Mouse (Mus musculus) forebrain, embryonic 15.5 days (tissue): ENCODE results near the gene Syde1. TPM values are rescaled to one million over a fixed set of nuclear protein-coding genes. Genes with fewer than 3 reads are reported as not detected.
A peak's percentile ranks its signal among the peaks of the same experiment; 100 is the strongest.
"Not testable (repeated sequence)": the region's sequence is repeated elsewhere in the genome, so short reads cannot be mapped to it uniquely, and the experiment has no call there.

ENCODE experiments used
- ATAC-seq: fragments of 200-750 bp; cut with Nextera tagmentation; replicated peaks from 2 replicates; pipeline ENCODE4 v1.8.0; 2017; ENCODE audit warnings: mild to moderate bottlenecking, moderate TSS enrichment, moderate library complexity
- H3K27ac ChIP-seq: fragments of 300-500 bp; sonication (generic); replicated peaks from 2 replicates; pipeline ENCODE4 v1.5.1; 2015; ENCODE audit warnings: mild to moderate bottlenecking, inconsistent platforms
- H3K27me3 ChIP-seq: fragments of 300-500 bp; sonication (generic); 2 replicates; pipeline ENCODE4 v1.6.1; 2015; ENCODE audit warnings: inconsistent platforms
- H3K36me3 ChIP-seq: fragments of 300-500 bp; sonication (generic); 2 replicates; pipeline ENCODE4 v1.6.1; 2015; ENCODE audit warnings: mild to moderate bottlenecking, inconsistent platforms
- H3K4me1 ChIP-seq: fragments of 300-500 bp; sonication (generic); 2 replicates; pipeline ENCODE4 v1.6.1; 2015; ENCODE audit warnings: inconsistent platforms
- H3K4me2 ChIP-seq: fragments of 300-500 bp; sonication (generic); replicated peaks from 2 replicates; pipeline ENCODE4 v1.6.1; 2015; ENCODE audit warnings: mild to moderate bottlenecking, inconsistent platforms
- H3K4me3 ChIP-seq: fragments of 300-500 bp; sonication (generic); 2 replicates; pipeline ENCODE4 v1.5.1; 2015; ENCODE audit warnings: mild to moderate bottlenecking, inconsistent platforms
- H3K9ac ChIP-seq: fragments of 300-500 bp; sonication (generic); replicated peaks from 2 replicates; pipeline ENCODE4 v1.6.1; 2015; ENCODE audit warnings: mild to moderate bottlenecking, inconsistent platforms
- H3K9me3 ChIP-seq: fragments of 300-500 bp; sonication (generic); 2 replicates; pipeline ENCODE4 v1.6.1; 2016; ENCODE audit warnings: inconsistent platforms
- WGBS: fragments of 180-500 bp; shearing (Covaris S2); methylation state at CpG from one replicate; pipeline ENCODE4 v1.1.7; 2015; ENCODE audit warnings: mixed read lengths; 5-methylcytosine and 5-hydroxymethylcytosine counted together
- polyA plus RNA-seq: library from polyadenylated mRNA; unstranded; fragments of >200 nt; fragmentation: Nextera tagmentation; extraction: Ambion mirVana; gene quantifications from 2 replicates; pipeline ENCODE4 v1.2.1, GENCODE M21; 2015

Syde1 gene
- polyA plus RNA-seq, result 3.6 TPM in 2 replicates

GRCm38 (mm10) chr10:78591406-78592328, at the start of gene Syde1:
TSS of gene Syde1 (minus strand) at chr10:78591964.
- Histone ChIP-seq H3K27ac (no peak within 1 kb of the TSS), H3K27me3 (no peaks in the 10 kb centered on the region), H3K4me3 (peak within 1 kb of the TSS; percentile 44), H3K36me3 (no peaks in the 10 kb centered on the region), H3K4me2 (peak within 1 kb of the TSS; percentile 80), H3K4me1 (peaks cover 14% of the 10 kb centered on the region), H3K9ac (peak within 1 kb of the TSS; percentile 53), H3K9me3 (no peaks in the 10 kb centered on the region)
- ATAC-seq, result peak; percentile 68
- 6% methylated on average over 30 of the region's 54 CpGs for WGBS

DNA sequence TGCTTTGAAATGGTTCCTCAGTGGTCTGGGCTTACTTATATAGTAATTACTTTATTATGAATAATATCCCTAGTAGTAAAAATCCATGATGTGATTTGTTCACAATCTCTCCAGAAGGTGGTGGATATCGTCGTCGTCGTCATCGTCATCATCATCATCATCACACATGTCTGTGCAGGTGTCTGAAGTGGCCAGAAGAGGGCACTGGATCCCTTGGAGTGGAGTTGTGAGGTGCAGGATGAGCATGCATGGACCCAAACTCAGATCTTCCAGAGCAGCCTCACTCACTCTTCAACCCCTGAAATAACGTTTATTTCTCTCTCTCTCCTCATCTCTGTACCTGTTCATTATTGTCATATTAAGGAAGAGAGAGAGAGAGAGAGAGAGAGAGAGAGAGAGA, 40.5 kb upstream of the Syde1 start:
- no peak overlapping the region for H3K4me3 ChIP-seq
- H3K4me1 ChIP-seq, result peaks cover 5% of the 10 kb centered on the region; the same call in 1 of the 2 replicates
- H3K27ac ChIP-seq, result no peak overlapping the region
- H3K27me3 ChIP-seq, result no peaks in the 10 kb centered on the region
- H3K9ac ChIP-seq, result no peak overlapping the region
- ATAC-seq, result peak; percentile 64; the same call in 1 of the 2 replicates
- H3K9me3 ChIP-seq, result no peaks in the 10 kb centered on the region
- peak overlapping the region; percentile 14; the same call in 1 of the 2 replicates for H3K4me2 ChIP-seq
- H3K36me3 ChIP-seq, result no peaks in the 10 kb centered on the region
- WGBS, result 11% methylated on average over 6 of the region's 6 CpGs

- no peak overlapping the region for H3K27ac ChIP-seq
- no peaks in the 10 kb centered on the region for H3K9me3 ChIP-seq
- H3K4me3 ChIP-seq, result no peak overlapping the region
- no peak overlapping the region for H3K4me2 ChIP-seq
- H3K27me3 ChIP-seq, result no peaks in the 10 kb centered on the region
- WGBS, result 63% methylated on average over 4 of the region's 4 CpGs
- H3K9ac ChIP-seq, result no peak overlapping the region
- H3K36me3 ChIP-seq, result no peaks in the 10 kb centered on the region
- peaks cover 5% of the 10 kb centered on the region; the same call in 1 of the 2 replicates for H3K4me1 ChIP-seq
- ATAC-seq, result peak; percentile 51; the same call in 1 of the 2 replicates
Measured at GRCm38 (mm10) chr10:78630194-78630593, 38.4 kb upstream of the Syde1 start.

DNA sequence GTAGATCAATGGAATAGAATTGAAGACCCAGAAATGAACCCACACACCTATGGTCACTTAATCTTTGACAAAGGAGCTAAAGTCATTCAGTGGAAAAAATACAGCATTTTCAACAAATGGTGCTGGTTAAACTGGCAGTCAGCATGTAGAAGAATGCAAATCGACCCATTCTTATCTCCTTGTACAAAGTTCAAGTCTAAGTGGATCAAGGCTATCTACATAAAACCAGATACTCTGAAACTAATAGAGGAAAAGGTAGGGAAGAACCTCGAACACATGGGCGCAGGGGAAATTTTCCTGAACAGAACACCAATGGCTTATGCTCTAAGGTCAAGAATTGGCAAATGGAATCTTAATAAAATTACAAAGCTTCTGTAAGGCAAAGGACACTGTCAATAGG, 31.4 kb upstream of the Syde1 start:
- not testable (repeated sequence) for H3K4me2 ChIP-seq, H3K4me3 ChIP-seq, H3K9me3 ChIP-seq, ATAC-seq, H3K9ac ChIP-seq, H3K4me1 ChIP-seq, H3K27me3 ChIP-seq, H3K27ac ChIP-seq, H3K36me3 ChIP-seq
- 85% methylated on average over 3 of the region's 3 CpGs for WGBS

- H3K27me3 ChIP-seq, result no peaks in the 10 kb centered on the region
- no peak within 1 kb of the TSS for H3K4me2 ChIP-seq
- no peak for ATAC-seq
- 100% methylated on average over 1 of the region's 1 CpGs for WGBS
- no peaks in the 10 kb centered on the region for H3K36me3 ChIP-seq
- H3K9ac ChIP-seq, result no peak within 1 kb of the TSS
- H3K9me3 ChIP-seq, result no peaks in the 10 kb centered on the region
- H3K4me1 ChIP-seq, result no peaks in the 10 kb centered on the region
- H3K27ac ChIP-seq, result no peak within 1 kb of the TSS
- no peak within 1 kb of the TSS for H3K4me3 ChIP-seq
Measured at GRCm38 (mm10) chr10:78617974-78618373, 26.2 kb upstream of the Syde1 start, which contains the start of gene Olfr1357. TSS of gene Olfr1357 (minus strand) at chr10:78618074.

DNA sequence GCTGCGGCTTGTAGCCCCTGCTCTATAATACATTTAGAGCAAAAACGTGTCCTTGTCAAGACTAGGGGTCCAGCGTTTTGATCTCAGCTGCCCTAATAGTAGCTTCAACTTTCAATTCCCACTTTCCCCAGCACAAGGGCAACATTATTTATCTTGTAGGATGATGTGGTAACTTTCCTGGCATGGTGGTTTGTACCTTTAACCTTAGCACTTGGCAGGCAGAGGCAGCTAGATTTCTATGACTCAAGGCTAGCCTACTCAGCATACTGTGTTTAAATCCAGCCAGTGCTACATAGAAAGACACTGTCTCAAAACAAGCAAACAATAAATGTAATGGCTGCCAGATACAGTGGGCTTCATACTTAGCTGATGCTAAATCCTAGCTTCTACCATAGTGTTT, 15.8 kb upstream of the Syde1 start:
- H3K4me2 ChIP-seq, result no peak overlapping the region
- ATAC-seq, result no peak
- no peak overlapping the region for H3K4me3 ChIP-seq
- H3K27ac ChIP-seq, result no peak overlapping the region
- H3K4me1 ChIP-seq, result no peaks in the 10 kb centered on the region
- no peak overlapping the region for H3K9ac ChIP-seq
- H3K36me3 ChIP-seq, result no peaks in the 10 kb centered on the region
- no peaks in the 10 kb centered on the region for H3K9me3 ChIP-seq
- no peaks in the 10 kb centered on the region for H3K27me3 ChIP-seq
- 75% methylated on average over 3 of the region's 3 CpGs for WGBS

GRCm38 (mm10) chr10:78605080-78605479, 13.3 kb upstream of the Syde1 start:
- ATAC-seq, result no peak
- H3K27me3 ChIP-seq, result no peaks in the 10 kb centered on the region
- H3K9ac ChIP-seq, result no peak overlapping the region
- H3K27ac ChIP-seq, result no peak overlapping the region
- 48% methylated on average over 3 of the region's 3 CpGs for WGBS
- H3K4me3 ChIP-seq, result no peak overlapping the region
- no peaks in the 10 kb centered on the region for H3K9me3 ChIP-seq
- H3K4me2 ChIP-seq, result no peak overlapping the region
- no peaks in the 10 kb centered on the region for H3K4me1 ChIP-seq
- H3K36me3 ChIP-seq, result no peaks in the 10 kb centered on the region

GRCm38 (mm10) chr10:78599865-78600264, 8.1 kb upstream of the Syde1 start:
- Histone ChIP-seq H3K9me3 (no peaks in the 10 kb centered on the region), H3K4me2 (no peak overlapping the region), H3K4me1 (no peaks in the 10 kb centered on the region), H3K9ac (no peak overlapping the region), H3K4me3 (no peak overlapping the region), H3K27me3 (no peaks in the 10 kb centered on the region), H3K27ac (no peak overlapping the region), H3K36me3 (no peaks in the 10 kb centered on the region)
- ATAC-seq, result no peak
- WGBS, result 85% methylated on average over 5 of the region's 5 CpGs

DNA sequence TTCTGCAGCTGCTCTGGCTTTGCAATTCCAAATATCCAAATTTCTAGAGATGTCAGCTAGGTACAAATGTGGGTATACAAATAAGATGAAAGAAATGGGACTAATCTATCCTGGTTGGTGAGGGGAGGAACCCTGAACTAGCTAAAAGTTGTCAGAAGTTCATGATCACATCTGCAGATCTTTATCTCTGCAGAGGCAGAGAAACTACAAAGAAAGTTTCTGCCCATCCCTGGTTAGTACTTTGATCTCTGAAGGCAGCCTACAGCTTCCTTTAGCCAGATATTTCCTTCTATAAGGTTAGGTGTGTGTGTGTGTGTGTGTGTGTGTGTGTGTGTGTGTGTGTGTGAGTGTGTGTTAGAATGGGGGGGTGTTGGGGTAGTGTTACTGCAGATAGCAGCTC, 2.8 kb upstream of the Syde1 start:
- H3K27ac ChIP-seq, result no peak overlapping the region
- peaks cover 14% of the 10 kb centered on the region for H3K4me1 ChIP-seq
- no peaks in the 10 kb centered on the region for H3K36me3 ChIP-seq
- H3K9me3 ChIP-seq, result no peaks in the 10 kb centered on the region
- no peak overlapping the region for H3K9ac ChIP-seq
- H3K4me2 ChIP-seq, result no peak overlapping the region
- no peaks in the 10 kb centered on the region for H3K27me3 ChIP-seq
- H3K4me3 ChIP-seq, result no peak overlapping the region
- ATAC-seq, result no peak

DNA sequence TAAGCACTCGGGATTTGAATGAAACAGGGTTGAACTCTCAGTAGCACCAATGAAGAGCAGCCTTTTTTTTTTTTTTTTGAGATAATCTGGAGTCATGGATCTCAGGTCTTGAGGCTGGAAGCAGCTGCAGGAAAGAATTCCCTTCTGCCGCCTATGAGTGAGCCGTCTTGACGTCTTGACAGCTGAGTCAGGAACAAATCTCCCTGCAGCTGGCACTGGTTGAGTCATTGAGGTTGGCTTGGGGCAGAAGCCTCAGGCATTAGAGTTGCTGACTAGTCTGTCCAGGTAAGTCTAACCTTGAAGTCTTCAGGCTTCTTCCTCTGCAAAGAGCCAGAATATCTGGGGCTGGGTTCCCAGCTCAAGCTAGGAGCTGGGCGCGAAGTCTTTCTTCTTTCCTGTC, 2.4 kb upstream of the Syde1 start:
- Histone ChIP-seq H3K4me2 (no peak overlapping the region), H3K9ac (no peak overlapping the region), H3K9me3 (no peaks in the 10 kb centered on the region), H3K36me3 (no peaks in the 10 kb centered on the region), H3K27me3 (no peaks in the 10 kb centered on the region), H3K4me1 (peaks cover 14% of the 10 kb centered on the region), H3K4me3 (no peak overlapping the region), H3K27ac (no peak overlapping the region)
- ATAC-seq, result no peak
- WGBS, result 84% methylated on average over 6 of the region's 6 CpGs

DNA sequence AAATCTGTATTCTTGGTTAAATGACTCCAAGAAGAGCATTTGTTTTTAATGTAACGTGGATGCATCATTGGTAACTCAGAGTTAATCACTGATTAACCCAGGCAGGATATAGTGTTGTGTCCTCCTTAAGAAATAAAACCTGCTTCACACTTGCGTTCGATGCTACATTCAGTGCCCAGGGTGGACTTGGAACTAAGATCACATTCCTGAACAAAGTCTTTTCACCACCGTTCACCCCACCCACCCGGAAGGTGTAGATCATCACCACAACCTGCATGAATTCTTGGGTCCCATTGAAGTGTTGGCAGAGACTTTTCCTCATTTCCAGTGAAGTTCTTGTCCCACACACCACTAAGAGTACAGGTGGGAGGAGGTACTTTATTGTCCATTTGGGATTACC, 2.0 kb upstream of the Syde1 start:
- Histone ChIP-seq H3K4me1 (peaks cover 14% of the 10 kb centered on the region), H3K9ac (no peak overlapping the region), H3K36me3 (no peaks in the 10 kb centered on the region), H3K27ac (no peak overlapping the region), H3K4me2 (no peak overlapping the region), H3K4me3 (no peak overlapping the region), H3K9me3 (no peaks in the 10 kb centered on the region), H3K27me3 (no peaks in the 10 kb centered on the region)
- 93% methylated on average over 5 of the region's 5 CpGs for WGBS
- ATAC-seq, result no peak

DNA sequence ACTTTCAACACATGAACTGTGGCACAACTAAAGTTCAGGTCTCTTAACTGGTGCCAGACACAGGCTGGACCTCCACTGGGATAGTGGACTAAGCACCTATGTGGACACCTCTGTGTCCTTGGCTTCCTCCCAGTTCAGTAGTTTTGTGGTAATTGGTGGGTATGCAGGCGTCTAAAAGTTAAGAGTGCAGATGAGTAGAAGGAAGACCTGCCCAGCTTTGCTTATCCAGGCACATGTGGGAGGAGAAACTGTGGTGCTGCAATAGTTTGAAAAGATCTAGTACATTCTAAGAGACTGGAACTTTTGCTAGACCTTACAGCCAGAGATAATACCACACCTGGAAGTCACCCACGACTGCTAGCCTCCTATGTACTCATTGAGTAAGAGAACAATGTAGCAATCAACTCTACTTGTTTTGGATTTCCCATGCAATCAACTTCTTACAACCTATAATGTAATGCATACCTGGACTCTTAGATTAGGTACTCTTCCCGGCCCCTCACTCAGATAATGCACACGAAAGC, 1.2 kb upstream of the Syde1 start:
- Histone ChIP-seq H3K4me3 (no peak overlapping the region), H3K36me3 (no peaks in the 10 kb centered on the region), H3K4me1 (peaks cover 14% of the 10 kb centered on the region), H3K9ac (no peak overlapping the region), H3K4me2 (no peak overlapping the region), H3K27me3 (no peaks in the 10 kb centered on the region), H3K9me3 (no peaks in the 10 kb centered on the region), H3K27ac (no peak overlapping the region)
- ATAC-seq, result no peak
- 91% methylated on average over 4 of the region's 4 CpGs for WGBS
